Mouse (Mus musculus): Measurements from ENCODE around the gene Eif4ebp2.
A peak's percentile ranks its signal among the peaks of the same experiment; 100 is the strongest.

Eif4ebp2 gene

DNA sequence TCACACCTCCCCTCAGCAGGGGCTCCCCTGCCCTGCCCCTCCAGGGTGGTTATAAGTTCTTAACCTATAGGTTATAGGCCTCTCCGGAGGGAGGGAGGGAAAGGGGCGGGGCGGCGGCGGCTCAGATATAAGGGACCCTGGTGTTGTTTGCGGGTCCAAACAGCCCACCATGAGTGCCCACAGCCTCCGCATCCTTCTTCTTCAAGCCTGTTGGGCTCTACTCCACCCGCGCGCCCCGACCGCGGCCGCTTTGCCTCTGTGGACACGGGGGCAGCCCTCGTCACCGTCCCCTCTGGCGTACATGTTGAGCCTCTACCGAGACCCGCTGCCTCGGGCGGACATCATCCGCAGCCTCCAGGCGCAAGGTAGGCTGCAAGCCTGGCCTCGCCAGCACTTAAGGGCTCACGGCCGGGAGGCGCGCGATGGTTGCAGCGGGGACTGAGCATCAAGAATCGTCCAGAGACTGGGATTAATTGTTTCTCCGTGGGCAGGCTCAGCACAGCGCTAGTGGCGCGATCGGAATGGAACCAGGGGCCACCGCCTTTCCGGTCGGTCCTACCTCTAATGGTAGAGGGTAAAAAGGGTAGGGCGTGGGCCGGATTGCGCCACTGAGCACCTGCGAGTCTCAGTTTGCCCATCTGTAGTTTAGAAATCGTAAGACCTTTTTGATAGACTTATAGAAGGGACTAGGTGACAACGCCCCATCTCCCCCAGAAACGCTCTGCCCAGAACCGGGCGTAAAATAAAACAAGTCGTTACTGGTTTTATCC, 34.1 kb downstream of the Eif4ebp2 start:
- DNase-seq (ENCODE audit: low read depth) = no peak

DNA sequence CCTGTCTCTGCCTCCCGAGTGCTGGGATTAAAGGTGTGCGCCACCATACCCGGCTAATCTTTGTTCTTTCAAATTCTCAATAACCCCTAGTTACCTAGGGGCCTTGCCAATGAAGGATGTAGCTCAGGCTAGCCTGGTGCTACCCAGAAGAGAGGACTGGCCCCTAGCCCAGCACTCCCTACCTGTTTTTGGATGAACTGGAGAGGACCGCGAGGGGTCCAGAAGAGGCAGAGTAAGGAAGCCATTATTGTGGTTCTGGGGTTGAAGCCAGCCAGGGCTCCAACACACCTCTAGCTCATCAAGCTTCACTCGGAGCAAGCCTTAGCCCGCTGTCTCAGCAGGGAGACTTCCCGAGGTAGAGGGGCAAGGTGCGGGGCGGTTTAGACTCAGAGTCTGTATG, 34.8 kb downstream of the Eif4ebp2 start, which contains the start of gene Nodal:
Gene Nodal (plus strand): TSS at position 301 of the 400 bp plus-strand sequence.
- no peak for DNase-seq (ENCODE audit: low read depth)

DNA sequence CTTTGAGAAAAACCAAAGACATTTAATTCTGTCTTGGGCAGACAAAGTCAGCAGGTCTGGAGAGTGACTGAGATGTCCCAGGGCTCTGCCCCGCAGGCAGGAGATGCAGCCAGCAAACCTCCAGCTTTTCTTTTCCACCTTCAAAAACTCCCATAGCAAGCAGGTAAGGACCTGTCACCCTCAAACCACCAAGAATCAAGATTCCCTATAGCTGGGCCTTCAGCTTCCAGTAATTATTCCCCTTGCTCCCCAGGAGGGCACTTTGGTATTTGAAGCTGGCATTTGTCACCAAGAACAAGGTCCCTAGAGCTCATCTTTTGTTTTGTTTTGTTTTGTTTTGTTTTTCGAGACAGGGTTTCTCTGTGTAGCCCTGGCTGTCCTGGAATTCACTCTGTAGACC, 35.4 kb downstream of the Eif4ebp2 start:
- DNase-seq (ENCODE audit: low read depth) = no peak

GRCm38 (mm10) chr10:61416561-61416960, 35.9 kb downstream of the Eif4ebp2 start:
- DNase-seq (ENCODE audit: low read depth) = no peak

DNA sequence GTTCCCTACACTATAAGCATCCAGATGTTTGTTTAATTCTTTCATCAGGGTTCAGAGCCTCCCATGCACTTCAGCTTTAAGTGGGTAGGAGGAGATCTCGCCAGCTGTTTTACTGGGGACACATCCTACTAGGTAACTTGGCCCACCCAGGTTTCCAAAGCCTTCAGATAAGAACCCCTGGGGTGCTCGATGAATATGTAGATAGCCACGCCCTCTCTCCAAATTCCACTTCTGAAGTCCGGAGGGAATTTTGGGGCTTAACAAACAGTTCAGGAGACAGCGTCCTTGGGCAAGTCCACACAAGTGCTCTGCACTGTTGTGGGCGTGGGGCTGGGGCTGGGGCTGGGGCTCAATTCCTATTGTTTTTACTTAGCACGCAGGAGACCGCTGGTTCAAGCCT, 36.6 kb downstream of the Eif4ebp2 start:
- no peak for DNase-seq (ENCODE audit: low read depth)

DNA sequence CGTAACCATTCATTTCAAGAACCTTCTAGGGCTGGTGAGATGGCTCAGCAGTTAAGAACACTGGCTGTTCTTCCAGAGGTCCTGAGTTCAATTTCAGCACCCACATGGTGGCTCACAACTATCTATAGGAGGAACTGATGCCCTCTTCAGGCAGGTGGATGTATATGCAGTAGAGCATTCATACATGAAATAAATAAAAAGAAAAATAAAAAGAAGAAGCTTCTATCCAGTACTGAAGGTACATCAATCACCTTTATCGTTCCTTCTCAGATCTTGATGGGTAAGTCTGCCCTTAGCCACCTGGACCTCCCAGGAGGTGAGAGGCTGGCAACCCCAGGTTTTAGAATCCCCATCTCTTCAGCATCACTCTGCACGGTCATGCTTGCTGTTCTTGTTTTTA, 37.2 kb downstream of the Eif4ebp2 start:
- DNase-seq (ENCODE audit: low read depth) = no peak

GRCm38 (mm10) chr10:61412910-61413625, 39.4 kb downstream of the Eif4ebp2 start:
- no peak for DNase-seq (ENCODE audit: low read depth)

- DNase-seq (ENCODE audit: low read depth) = no peak
These were observed 42.3 kb downstream of the Eif4ebp2 start for GRCm38 (mm10) chr10:61410193-61410592.

DNA sequence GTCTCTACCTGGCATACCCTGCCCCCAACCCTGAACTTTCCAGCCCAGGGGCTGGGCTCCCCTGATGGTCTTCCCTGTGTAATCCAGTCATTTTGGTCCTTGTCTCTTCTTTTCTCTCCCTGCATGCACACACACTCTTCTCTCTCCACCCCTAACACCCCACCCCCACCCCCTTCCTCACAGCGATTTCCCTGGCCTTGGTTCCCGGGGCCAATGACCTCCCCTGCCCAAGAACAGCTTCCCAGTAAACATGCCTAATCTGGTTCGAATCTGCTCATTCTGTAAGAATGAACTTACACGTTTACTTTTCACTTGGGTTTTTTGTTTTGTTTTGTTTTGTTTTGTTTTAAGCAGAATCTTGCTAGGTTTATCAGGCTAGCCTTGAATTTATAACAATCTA, 42.7 kb downstream of the Eif4ebp2 start:
- no peak for DNase-seq (ENCODE audit: low read depth)

GRCm38 (mm10) chr10:61405958-61406357, 46.5 kb downstream of the Eif4ebp2 start:
- DNase-seq (ENCODE audit: low read depth) = no peak

- DNase-seq (ENCODE audit: low read depth) = no peak
These were observed 49.5 kb downstream of the Eif4ebp2 start for GRCm38 (mm10) chr10:61402911-61403310.

GRCm38 (mm10) chr10:61402480-61402879, 50.0 kb downstream of the Eif4ebp2 start:
- DNase-seq (ENCODE audit: low read depth) = peak; percentile 50

DNA sequence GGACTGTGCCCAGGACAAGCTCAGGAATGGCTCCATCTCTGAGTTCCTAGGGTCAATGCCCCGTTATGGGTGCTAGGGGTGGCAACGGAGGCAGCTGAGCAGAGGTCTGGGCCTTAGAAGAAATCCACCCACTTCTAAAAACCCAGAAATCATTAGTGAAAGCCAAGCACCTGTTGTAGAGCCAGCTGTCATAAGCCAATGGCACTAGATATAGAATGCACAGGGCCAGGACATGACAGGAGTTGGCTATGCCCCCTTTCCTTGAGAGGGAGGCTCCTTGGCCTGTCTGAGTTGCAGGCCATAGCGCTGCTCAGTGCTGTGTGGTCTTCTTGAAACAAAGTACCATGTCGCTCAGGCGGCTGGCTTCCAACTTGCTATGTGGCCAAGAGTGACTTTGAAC, 52.1 kb downstream of the Eif4ebp2 start:
- no peak for DNase-seq (ENCODE audit: low read depth)

- DNase-seq (ENCODE audit: low read depth) = peak; percentile 94
These were observed 53.2 kb downstream of the Eif4ebp2 start for GRCm38 (mm10) chr10:61399156-61399734.

DNA sequence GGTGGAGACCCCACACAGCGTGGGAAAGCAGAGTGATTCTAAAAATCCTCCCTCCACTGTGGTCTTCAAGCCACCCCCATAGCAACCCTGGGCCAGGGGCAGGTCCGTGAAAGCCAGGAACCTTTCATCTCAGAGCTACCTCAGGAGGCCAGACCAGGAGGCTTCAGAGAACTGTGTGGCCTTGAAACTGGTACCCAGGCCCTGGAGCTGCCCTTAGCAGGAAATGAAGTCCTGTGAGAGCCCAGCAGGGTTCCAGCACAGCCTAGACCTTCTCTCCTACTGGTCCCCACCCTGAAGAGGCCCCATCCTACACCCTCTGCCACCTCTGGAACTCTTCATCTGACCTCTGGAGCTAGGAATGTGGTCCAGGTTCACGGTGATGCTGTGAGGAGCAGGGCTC, 54.3 kb downstream of the Eif4ebp2 start:
- no peak for DNase-seq (ENCODE audit: low read depth)

DNA sequence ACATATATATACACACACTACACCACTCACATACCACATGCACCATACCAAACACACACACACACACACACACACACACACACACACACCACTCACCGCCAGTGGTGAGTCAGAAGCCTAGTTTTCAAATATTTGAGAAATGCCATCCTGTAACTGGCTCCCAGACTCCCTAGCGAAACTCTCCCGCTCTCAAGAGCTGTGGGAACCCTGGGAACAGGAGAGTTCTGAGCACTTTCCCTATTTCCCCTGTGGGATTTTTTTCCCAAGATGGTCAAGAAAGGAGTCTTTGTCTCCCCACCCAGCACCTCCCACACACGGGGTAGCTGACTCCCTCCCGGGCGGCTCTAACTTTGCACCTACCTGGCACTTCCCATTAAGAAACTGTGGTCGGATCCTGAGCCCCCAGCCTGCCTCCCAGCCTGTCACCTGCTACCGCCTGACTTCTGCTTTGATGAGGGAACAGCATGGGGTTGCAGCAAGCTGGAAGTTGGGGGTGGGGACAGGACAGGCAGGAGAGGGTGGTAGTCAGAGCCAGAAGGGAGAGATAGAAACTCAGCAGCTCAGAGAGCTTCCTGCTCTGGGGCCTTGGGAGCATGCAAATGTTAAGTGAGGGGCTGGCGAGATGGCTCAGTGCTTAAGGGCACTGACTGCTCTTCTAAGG, 57.9 kb downstream of the Eif4ebp2 start:
- peak; percentile 83 for DNase-seq (ENCODE audit: low read depth)

DNA sequence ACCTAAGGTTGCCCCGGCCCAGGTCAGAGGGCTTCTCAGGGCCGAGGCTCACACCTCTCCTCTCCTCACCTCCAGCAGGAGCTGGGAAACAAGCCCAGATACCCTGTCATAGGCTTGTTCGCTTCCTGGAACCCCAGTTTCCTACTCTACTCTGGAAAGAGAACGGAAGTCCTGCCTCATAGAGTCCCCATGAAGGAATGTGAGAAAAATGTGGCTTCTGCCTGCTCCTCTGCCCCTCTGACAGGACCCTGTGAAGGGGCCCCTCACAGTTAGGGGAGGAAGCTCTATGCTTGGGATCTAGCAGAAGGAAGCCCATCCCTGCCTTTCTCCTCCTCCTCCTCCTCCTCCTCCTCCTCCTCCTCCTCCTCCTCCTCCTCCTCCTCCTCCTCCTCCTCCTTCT, 59.9 kb downstream of the Eif4ebp2 start:
- DNase-seq (ENCODE audit: low read depth) = no peak

GRCm38 (mm10) chr10:61390148-61390547, 62.3 kb downstream of the Eif4ebp2 start:
- no peak for DNase-seq (ENCODE audit: low read depth)

- DNase-seq (ENCODE audit: low read depth) = no peak
These were observed 63.4 kb downstream of the Eif4ebp2 start for GRCm38 (mm10) chr10:61389020-61389419.

DNA sequence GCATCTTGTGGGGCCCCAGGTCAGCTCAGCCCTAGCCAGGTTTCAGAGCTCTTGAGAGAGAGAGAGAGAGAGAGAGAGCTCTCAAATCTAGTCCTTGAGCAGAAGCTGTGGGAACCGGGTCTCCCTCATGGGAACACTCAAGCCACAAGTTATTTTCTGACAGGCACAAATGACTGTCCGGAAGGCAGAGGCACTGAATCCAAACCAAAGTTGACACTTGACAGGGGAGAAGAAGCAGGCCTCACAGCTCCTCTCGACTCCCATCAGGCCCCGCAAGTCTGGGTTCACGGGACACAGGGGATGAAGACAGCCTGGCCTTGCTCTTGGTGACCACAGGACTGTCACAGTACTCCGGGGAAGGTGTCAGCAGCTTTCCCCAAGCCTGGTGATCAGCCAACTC, 66.2 kb downstream of the Eif4ebp2 start:
- no peak for DNase-seq (ENCODE audit: low read depth)

- no peak for DNase-seq (ENCODE audit: low read depth)
These were observed 67.3 kb downstream of the Eif4ebp2 start for GRCm38 (mm10) chr10:61385174-61385573.

- no peak for DNase-seq (ENCODE audit: low read depth)
These were observed 68.8 kb downstream of the Eif4ebp2 start for GRCm38 (mm10) chr10:61383715-61384047.
